Mouse (Mus musculus): Measurements from ENCODE around the gene Gm43517. TPM values are rescaled to one million over a fixed set of nuclear protein-coding genes. Genes with fewer than 3 reads are reported as not detected.
A peak's percentile ranks its signal among the peaks of the same experiment; 100 is the strongest.

The Gm43517 gene
- polyA plus RNA-seq, 1 experiment from 2014 or later = 3.6 TPM

- H3K9ac ChIP-seq (replicated peaks; ENCODE audit: low read depth, low read length) = peak overlapping the region; percentile 95
- H3K36me3 ChIP-seq (ENCODE audit: control insufficient read depth, insufficient read depth) = no peaks in the 10 kb centered on the region
- under 1% methylated on average over 42 of the region's 42 CpGs for WGBS
- peak overlapping the region; percentile 78 for H3K4me2 ChIP-seq (ENCODE audit: low read length)
- no peaks in the 10 kb centered on the region for H3K4me1 ChIP-seq (replicated peaks; ENCODE audit: control insufficient read depth, insufficient read depth, low read length)
- H3K4me3 ChIP-seq (replicated peaks; ENCODE audit: low read length) = peak overlapping the region; percentile 46
- H3K9me3 ChIP-seq (ENCODE audit: control insufficient read depth, low read length) = no peaks in the 10 kb centered on the region
- H3K27me3 ChIP-seq (replicated peaks; ENCODE audit: control insufficient read depth, insufficient read depth, low read length) = no peaks in the 10 kb centered on the region
- ATAC-seq = peak; percentile 79
- H3K27ac ChIP-seq (ENCODE audit: low read length) = peak overlapping the region; percentile 93
Observed at GRCm38 (mm10) chr12:49391305-49392040, 6.5 kb downstream of the Gm43517 start.

GRCm38 (mm10) chr12:49392041-49392390, 7.0 kb downstream of the Gm43517 start:
- H3K9me3 ChIP-seq (ENCODE audit: control insufficient read depth, low read length) = no peaks in the 10 kb centered on the region
- no peak for ATAC-seq
- peak overlapping the region; percentile 46 for H3K4me3 ChIP-seq (replicated peaks; ENCODE audit: low read length)
- no peaks in the 10 kb centered on the region for H3K4me1 ChIP-seq (replicated peaks; ENCODE audit: control insufficient read depth, insufficient read depth, low read length)
- no peaks in the 10 kb centered on the region for H3K36me3 ChIP-seq (ENCODE audit: control insufficient read depth, insufficient read depth)
- WGBS = 1% methylated on average over 10 of the region's 10 CpGs
- H3K4me2 ChIP-seq (ENCODE audit: low read length) = peak overlapping the region; percentile 78
- H3K27me3 ChIP-seq (replicated peaks; ENCODE audit: control insufficient read depth, insufficient read depth, low read length) = no peaks in the 10 kb centered on the region
- H3K27ac ChIP-seq (ENCODE audit: low read length) = peak overlapping the region; percentile 93
- peak overlapping the region; percentile 95 for H3K9ac ChIP-seq (replicated peaks; ENCODE audit: low read depth, low read length)

GRCm38 (mm10) chr12:49392876-49393275, 7.9 kb downstream of the Gm43517 start:
- H3K4me3 ChIP-seq (replicated peaks; ENCODE audit: low read length) = peak overlapping the region; percentile 48
- H3K27me3 ChIP-seq (replicated peaks; ENCODE audit: control insufficient read depth, insufficient read depth, low read length) = no peaks in the 10 kb centered on the region
- peaks cover 6% of the 10 kb centered on the region for H3K4me1 ChIP-seq (replicated peaks; ENCODE audit: control insufficient read depth, insufficient read depth, low read length)
- no peaks in the 10 kb centered on the region for H3K36me3 ChIP-seq (ENCODE audit: control insufficient read depth, insufficient read depth)
- 1% methylated on average over 5 of the region's 5 CpGs for WGBS
- peak overlapping the region; percentile 95 for H3K9ac ChIP-seq (replicated peaks; ENCODE audit: low read depth, low read length)
- H3K4me2 ChIP-seq (ENCODE audit: low read length) = peak overlapping the region; percentile 78
- H3K9me3 ChIP-seq (ENCODE audit: control insufficient read depth, low read length) = no peaks in the 10 kb centered on the region
- H3K27ac ChIP-seq (ENCODE audit: low read length) = peak overlapping the region; percentile 93
- no peak for ATAC-seq

GRCm38 (mm10) chr12:49393639-49394038, 8.7 kb downstream of the Gm43517 start:
- H3K36me3 ChIP-seq (ENCODE audit: control insufficient read depth, insufficient read depth) = no peaks in the 10 kb centered on the region
- peak overlapping the region; percentile 93 for H3K27ac ChIP-seq (ENCODE audit: low read length)
- peak overlapping the region; percentile 59 for H3K4me2 ChIP-seq (ENCODE audit: low read length)
- peak overlapping the region; percentile 77 for H3K9ac ChIP-seq (replicated peaks; ENCODE audit: low read depth, low read length)
- no peaks in the 10 kb centered on the region for H3K9me3 ChIP-seq (ENCODE audit: control insufficient read depth, low read length)
- H3K4me1 ChIP-seq (replicated peaks; ENCODE audit: control insufficient read depth, insufficient read depth, low read length) = peaks cover 11% of the 10 kb centered on the region
- ATAC-seq = no peak
- WGBS = 2% methylated on average over 3 of the region's 3 CpGs
- peak overlapping the region; percentile 48 for H3K4me3 ChIP-seq (replicated peaks; ENCODE audit: low read length)
- H3K27me3 ChIP-seq (replicated peaks; ENCODE audit: control insufficient read depth, insufficient read depth, low read length) = no peaks in the 10 kb centered on the region

DNA sequence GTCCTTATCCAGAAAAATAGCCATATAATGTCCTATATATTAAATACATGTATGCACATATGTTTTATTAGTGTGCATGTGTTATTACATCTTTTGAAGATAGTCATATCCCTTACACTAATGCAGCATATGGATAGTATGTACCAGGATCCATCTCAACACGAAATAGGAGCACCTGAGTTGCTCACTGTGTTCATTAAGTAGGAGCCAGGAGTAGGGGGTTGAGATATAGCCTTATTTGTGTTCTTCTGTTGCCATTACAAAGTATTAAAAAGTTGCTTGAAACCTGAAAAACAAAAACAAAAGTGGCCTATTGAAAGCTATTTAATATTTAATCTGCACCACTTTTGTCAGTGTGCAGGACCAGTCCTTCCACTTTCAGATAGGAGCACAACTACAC, 9.2 kb downstream of the Gm43517 start:
- Histone ChIP-seq H3K4me2 (ENCODE audit: low read length) (peak overlapping the region; percentile 74), H3K36me3 (ENCODE audit: control insufficient read depth, insufficient read depth) (no peaks in the 10 kb centered on the region), H3K9ac (replicated peaks; ENCODE audit: low read depth, low read length) (peak overlapping the region; percentile 71), H3K27ac (ENCODE audit: low read length) (peak overlapping the region; percentile 95), H3K4me3 (replicated peaks; ENCODE audit: low read length) (peak overlapping the region; percentile 42), H3K9me3 (ENCODE audit: control insufficient read depth, low read length) (no peaks in the 10 kb centered on the region), H3K27me3 (replicated peaks; ENCODE audit: control insufficient read depth, insufficient read depth, low read length) (no peaks in the 10 kb centered on the region), H3K4me1 (replicated peaks; ENCODE audit: control insufficient read depth, insufficient read depth, low read length) (peaks cover 13% of the 10 kb centered on the region)
- no peak for ATAC-seq
- WGBS = 0% methylated on average over 1 of the region's 1 CpGs

DNA sequence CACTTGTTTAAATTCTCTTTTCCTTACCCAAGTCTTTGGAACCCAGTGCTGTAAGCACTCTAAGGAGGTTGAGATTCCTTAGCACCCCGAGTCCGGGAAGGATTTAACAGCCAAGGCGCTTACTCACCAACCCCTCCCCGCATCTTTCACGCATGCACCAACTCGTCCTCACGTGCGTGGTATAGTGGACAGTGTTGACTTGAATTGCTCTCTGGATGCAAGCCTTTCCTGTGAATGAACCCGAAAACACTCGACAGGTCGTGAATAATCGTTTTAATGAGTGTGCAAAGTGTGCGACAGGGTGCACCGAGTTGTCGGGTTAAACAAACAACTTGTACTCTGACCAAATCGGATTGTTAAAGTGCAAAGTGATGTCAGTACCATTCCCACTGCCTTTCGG, 9.9 kb downstream of the Gm43517 start:
- no peaks in the 10 kb centered on the region for H3K36me3 ChIP-seq (ENCODE audit: control insufficient read depth, insufficient read depth)
- peak overlapping the region; percentile 71 for H3K9ac ChIP-seq (replicated peaks; ENCODE audit: low read depth, low read length)
- under 1% methylated on average over 17 of the region's 17 CpGs for WGBS
- H3K4me1 ChIP-seq (replicated peaks; ENCODE audit: control insufficient read depth, insufficient read depth, low read length) = peaks cover 14% of the 10 kb centered on the region
- no peaks in the 10 kb centered on the region for H3K9me3 ChIP-seq (ENCODE audit: control insufficient read depth, low read length)
- no peaks in the 10 kb centered on the region for H3K27me3 ChIP-seq (replicated peaks; ENCODE audit: control insufficient read depth, insufficient read depth, low read length)
- H3K27ac ChIP-seq (ENCODE audit: low read length) = peak overlapping the region; percentile 95
- peak overlapping the region; percentile 74 for H3K4me2 ChIP-seq (ENCODE audit: low read length)
- peak; percentile 34 for ATAC-seq
- peak overlapping the region; percentile 42 for H3K4me3 ChIP-seq (replicated peaks; ENCODE audit: low read length)

DNA sequence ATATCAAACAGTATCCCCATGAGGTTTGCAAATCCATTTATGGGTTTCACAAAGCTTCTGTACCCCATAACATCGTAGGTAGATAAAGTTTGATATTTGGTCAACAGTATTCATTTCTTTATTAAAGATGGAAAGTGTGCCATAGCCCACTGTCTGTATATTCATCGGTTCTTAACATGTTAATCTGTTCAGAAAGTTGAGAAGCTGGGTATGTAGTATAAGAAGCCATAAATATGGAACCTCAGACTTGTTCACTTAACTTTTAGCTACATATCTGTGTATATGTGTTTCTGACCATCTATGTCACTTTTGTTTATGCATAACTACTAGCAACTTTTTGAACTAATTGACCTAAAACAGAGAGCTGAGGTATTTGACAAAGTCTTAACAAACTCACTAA, 11.0 kb downstream of the Gm43517 start:
- Histone ChIP-seq H3K4me1 (replicated peaks; ENCODE audit: control insufficient read depth, insufficient read depth, low read length) (peaks cover 21% of the 10 kb centered on the region), H3K9me3 (ENCODE audit: control insufficient read depth, low read length) (no peaks in the 10 kb centered on the region), H3K27ac (ENCODE audit: low read length) (no peak overlapping the region), H3K36me3 (ENCODE audit: control insufficient read depth, insufficient read depth) (no peaks in the 10 kb centered on the region), H3K9ac (replicated peaks; ENCODE audit: low read depth, low read length) (peak overlapping the region; percentile 48; the same call in 1 of the 2 replicates), H3K27me3 (replicated peaks; ENCODE audit: control insufficient read depth, insufficient read depth, low read length) (no peaks in the 10 kb centered on the region), H3K4me2 (ENCODE audit: low read length) (peak overlapping the region; percentile 43), H3K4me3 (replicated peaks; ENCODE audit: low read length) (0 out of 2 replicates have a peak overlapping the region, but pooled peaks have one; percentile 5)
- ATAC-seq = no peak
- WGBS = 8% methylated on average over 2 of the region's 2 CpGs

- Histone ChIP-seq H3K4me3 (replicated peaks; ENCODE audit: low read length) (peak overlapping the region; percentile 29), H3K27ac (ENCODE audit: low read length) (peak overlapping the region; percentile 91), H3K27me3 (replicated peaks; ENCODE audit: control insufficient read depth, insufficient read depth, low read length) (no peaks in the 10 kb centered on the region), H3K36me3 (ENCODE audit: control insufficient read depth, insufficient read depth) (no peaks in the 10 kb centered on the region), H3K9me3 (ENCODE audit: control insufficient read depth, low read length) (no peaks in the 10 kb centered on the region), H3K4me1 (replicated peaks; ENCODE audit: control insufficient read depth, insufficient read depth, low read length) (peaks cover 24% of the 10 kb centered on the region), H3K4me2 (ENCODE audit: low read length) (peak overlapping the region; percentile 58), H3K9ac (replicated peaks; ENCODE audit: low read depth, low read length) (peak overlapping the region; percentile 61)
- no peak for ATAC-seq
- 26% methylated on average over 1 of the region's 1 CpGs for whole genome bisulfite sequencing
Observed at GRCm38 (mm10) chr12:49396776-49397175, 11.8 kb downstream of the Gm43517 start.

DNA sequence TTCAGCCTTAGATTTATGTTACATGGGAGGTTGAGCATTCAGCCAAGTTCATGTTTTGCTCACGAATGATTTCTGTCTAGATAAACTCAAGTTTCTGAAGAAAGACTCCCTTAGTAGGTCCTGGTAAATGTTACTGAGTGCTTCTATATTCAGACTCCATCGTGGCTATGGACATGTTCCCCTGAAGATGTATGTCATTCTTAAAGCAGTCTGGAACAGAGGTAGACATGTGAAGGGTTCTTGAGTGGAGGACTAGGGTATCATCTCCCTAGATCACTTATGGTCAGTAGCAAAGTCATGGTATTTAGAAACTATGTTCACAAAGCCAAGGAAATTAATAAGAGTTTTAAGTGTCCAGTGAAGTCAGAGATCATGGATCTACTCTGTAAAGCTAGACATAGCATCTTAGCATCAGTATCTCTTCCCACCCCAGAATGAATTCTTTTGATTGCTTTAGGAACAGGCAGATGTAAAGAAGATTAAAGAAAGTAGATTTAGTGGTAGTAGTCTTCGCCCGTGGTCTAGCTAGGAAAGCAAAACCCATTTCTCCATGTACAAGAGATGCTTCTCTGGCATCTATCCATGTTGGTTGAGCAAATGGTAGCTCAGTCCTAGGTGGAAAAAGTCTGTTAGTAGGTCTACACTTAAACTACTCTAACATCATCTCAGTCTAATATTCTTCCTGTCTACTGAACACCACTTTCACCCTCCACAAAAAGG, 12.6 kb downstream of the Gm43517 start:
- ATAC-seq = no peak
- Histone ChIP-seq H3K4me1 (replicated peaks; ENCODE audit: control insufficient read depth, insufficient read depth, low read length) (peaks cover 26% of the 10 kb centered on the region), H3K4me3 (replicated peaks; ENCODE audit: low read length) (peak overlapping the region; percentile 19), H3K9ac (replicated peaks; ENCODE audit: low read depth, low read length) (peak overlapping the region; percentile 55), H3K27me3 (replicated peaks; ENCODE audit: control insufficient read depth, insufficient read depth, low read length) (no peaks in the 10 kb centered on the region), H3K4me2 (ENCODE audit: low read length) (peak overlapping the region; percentile 54), H3K36me3 (ENCODE audit: control insufficient read depth, insufficient read depth) (no peaks in the 10 kb centered on the region), H3K9me3 (ENCODE audit: control insufficient read depth, low read length) (no peaks in the 10 kb centered on the region), H3K27ac (ENCODE audit: low read length) (peak overlapping the region; percentile 94)
- WGBS = 9% methylated on average over 4 of the region's 4 CpGs

Measured in forebrain, embryonic 16.5 days (tissue).